Mouse (Mus musculus) adrenal gland, adult (tissue): ENCODE measurements at regions not wholly inside any gene's neighbourhood (a gene's known extent, or its start where the extent isn't known, plus 50 kb on each side); places are given as distances from the start of the nearest gene placed in this dataset.
A peak's percentile ranks its signal among the peaks of the same experiment; 100 is the strongest.

Source experiments
- DNase-seq, 2 experiments: peaks; one replicate each; pipeline ENCODE4 v3.0.0; 2022 to 2023; ENCODE audit warnings: low spot score in 1 of 2; ENCODE audit not compliant: inconsistent age in 2 of 2

DNA sequence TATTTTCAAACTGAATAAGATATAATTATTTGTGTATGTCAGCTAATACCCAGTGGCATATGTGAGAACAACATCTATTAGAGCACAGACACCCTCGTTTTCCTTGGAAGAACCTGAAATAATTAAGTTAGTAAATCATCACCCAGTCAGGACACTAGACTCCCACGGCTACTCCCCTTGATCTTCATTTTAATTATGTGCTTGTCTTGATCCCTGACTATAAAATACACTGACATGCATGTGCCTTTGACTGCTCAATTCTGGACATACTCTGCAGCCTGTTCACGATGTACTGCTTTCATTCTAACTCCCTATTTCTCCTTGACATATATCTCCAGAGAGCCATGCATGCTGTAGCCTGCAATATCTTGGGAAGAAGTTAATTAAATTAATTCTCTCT, 232.7 kb upstream of the Atxn7l3b start:
- no peak for DNase-seq

DNA sequence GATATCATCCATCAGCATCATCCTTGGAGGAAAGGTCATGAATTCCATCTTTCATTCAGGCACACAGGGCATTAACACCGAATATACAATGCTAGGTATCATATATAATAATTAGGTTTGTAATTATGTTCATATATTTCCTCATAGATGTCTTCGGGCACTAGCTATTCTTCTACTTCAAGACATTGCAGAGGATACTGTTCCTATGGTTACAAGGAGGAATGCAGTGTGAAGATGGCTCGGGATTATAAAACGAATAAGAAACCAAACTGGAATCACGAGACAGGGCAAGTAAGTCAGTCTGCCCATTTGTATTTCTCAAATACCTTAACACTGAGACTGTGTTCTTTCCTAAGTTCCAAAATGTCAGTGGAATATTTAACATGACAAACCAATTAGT, 231.3 kb upstream of the Atxn7l3b start:
- no peak for DNase-seq

DNA sequence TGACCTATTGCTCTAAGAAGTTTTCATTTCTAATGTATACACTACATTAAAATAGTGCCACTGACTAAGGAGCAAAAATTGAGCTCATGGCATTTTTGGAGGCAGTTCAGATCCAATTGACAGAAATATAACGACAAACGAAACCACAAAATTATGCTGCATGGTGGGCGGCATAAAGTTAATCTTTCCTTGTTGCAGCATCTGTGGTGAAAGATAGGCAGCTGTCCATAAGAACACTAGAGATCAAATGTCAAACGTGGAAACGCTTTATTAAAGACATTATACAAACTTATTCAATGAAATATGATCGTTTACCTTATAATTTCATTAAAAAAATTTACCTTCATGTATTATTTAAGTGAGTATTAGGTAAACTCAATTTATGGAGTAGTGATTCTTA, 230.2 kb upstream of the Atxn7l3b start:
- no peak for DNase-seq

DNA sequence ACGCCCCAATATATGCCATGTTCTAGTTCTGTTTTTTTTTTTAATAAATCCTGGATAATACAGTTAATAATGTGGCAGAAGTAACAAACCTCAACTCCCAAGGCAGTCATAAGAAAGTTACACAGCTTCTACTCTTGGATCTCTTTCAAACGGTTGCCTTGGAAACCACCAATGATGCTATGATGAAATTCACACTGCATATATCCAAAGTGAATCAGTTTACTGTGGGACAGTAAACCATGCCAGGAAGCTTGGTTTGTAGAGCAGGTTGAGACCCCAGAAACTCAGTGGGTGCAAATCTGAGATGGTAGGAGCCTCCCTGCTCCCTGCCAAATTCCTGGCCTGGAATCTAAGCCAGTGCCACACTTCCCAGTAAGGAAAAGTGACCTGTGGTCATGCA, 212.8 kb upstream of the Atxn7l3b start:
- peak in 1 of 2 experiments; percentile 21 for DNase-seq

DNA sequence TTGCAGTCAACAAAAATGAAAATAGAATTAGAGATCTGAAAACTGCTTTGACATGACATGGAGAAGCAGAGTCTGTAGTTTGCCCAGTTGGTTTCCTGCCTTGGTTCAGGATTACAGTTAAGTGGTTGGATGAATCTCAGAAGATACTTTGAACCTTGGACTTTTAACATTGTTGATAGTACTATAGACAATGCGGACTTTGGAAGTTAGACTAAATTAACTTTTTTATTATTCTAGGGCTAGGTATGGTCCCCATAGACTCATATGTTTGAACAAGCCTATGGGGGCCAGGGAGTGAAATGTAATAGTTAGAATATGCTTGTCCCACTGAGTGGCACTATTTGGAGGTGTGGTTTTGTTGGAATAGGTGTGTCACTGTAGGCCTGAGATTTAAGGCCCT, 186.2 kb upstream of the Atxn7l3b start:
- no peak for DNase-seq

DNA sequence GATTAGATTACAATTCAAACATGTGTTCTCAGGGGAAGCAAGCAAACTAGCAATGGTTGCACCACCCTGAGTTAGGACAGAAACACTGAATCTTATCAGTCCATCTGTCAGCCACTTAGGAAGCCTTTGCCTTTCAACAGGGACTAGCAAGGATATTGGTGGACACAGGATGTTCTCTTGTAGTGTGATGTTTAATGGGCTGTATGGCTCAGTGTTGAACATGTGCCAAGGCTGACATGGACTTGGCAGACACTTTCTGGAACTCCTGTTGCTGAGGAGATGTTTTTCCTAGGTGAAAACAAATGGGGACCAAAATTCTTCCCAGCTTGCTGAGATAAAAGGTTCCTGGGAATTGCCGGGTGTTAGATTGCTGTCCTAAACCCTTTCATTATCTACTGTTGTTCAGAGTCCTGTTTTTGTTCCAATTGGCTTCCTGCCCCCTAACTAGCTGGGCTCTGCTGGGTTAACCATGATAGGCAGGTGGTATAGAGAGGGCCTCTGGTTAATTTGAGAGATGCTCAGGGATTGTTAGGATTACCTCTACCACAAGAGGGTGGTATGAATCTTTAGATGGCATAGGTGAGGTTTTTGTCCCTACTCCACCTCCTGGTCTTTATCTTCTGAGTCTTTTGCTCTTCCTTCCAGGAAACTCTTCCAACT, 177.1 kb upstream of the Atxn7l3b start:
- peak in 1 of 2 experiments; percentile 19 for DNase-seq

DNA sequence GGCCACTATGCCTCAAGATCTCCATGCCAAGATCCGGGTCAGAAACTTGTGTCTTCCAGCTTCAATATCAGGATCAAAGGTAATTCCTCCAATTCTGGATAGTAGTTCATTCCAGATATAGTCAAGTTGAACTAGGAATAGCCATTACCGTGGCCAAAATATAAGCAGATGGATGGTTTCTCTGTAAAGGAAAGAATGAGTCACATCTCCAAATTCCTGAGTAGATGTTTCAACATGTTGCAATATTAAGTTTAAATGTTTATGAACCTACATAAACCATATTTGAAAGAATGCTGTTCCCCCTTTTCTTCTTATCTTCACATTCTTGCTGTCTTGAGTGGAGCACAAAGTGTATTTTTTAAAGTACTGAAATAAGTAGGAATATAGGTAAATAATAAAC, 176.5 kb upstream of the Atxn7l3b start:
- DNase-seq, result no peak
